Mouse (Mus musculus): ENCODE measurements around the gene Ubp1. TPM values are rescaled to one million over a fixed set of nuclear protein-coding genes. Genes with fewer than 3 reads are reported as not detected.

The Ubp1 gene
- polyA plus RNA-seq, 1 experiment from 2014 or later: 23.7 TPM

DNA sequence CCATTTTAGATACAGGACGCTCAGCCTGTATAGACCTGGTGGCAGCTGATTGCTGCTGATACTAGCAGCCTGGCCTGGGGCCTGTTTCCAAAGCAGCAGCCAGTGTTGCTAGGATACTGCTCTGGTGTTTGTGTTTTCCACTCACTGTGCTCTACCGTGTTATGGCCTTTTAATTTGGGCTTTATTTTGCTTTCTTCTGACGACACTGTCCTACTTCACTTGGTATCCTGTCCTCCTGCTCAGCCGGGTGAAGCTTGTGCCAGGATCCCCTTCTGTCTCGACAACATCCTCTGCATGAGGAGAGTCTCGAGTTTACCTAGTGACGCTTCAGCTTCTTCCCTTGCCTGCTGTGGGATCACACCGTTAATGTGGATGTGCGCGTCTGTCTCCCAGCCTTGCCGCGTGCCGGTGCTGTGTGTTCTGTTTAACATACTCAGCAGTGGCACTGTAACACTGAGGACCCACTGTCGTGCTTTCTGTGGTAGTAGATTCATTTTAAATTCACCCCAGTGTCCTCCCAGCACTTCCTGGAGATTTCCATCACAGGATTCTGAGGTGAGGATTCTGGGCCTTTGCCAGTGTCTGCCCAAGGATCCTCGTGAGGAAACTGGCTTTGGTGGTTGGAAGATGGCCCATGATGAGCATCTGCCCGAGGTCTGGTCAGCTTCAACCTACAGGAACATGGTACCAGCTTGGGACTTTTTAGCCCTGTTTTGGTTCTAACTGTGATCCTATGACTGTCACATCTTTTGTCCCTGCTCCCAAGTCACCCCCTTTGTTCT lies 50.6 kb downstream of the Ubp1 start:
- DNase-seq (ENCODE audit: low spot score) (peak; percentile 29), ATAC-seq (replicated peaks; ENCODE audit: low FRiP score, low read depth) (no peak; the same call in 1 of the 2 replicates)
- Histone ChIP-seq H3K27ac (no peak overlapping the region), H3K4me2 (ENCODE audit: low read length) (no peak overlapping the region), H3K9ac (ENCODE audit: low read depth, low read length) (no peak overlapping the region), H3K4me1 (replicated peaks; ENCODE audit: insufficient read depth, low read length) (0 out of 2 replicates have a peak, but pooled peaks cover 3% of the 10 kb centered on the region), H3K36me3 (ENCODE audit: insufficient read depth, low read length) (peaks cover 10% of the 10 kb centered on the region; the same call in 1 of the 2 replicates), H3K9me3 (replicated peaks; ENCODE audit: low read length) (no peaks in the 10 kb centered on the region), H3K4me3 (replicated peaks; ENCODE audit: low read depth, low read length) (no peak overlapping the region), H3K27me3 (ENCODE audit: insufficient read depth, low read length) (no peaks in the 10 kb centered on the region)
- 64% methylated on average over 16 of the region's 16 CpGs for WGBS
- TF ChIP-seq CTCF (IDR thresholded peaks at IDR 0.05; ENCODE audit: low read depth): no peak

DNA sequence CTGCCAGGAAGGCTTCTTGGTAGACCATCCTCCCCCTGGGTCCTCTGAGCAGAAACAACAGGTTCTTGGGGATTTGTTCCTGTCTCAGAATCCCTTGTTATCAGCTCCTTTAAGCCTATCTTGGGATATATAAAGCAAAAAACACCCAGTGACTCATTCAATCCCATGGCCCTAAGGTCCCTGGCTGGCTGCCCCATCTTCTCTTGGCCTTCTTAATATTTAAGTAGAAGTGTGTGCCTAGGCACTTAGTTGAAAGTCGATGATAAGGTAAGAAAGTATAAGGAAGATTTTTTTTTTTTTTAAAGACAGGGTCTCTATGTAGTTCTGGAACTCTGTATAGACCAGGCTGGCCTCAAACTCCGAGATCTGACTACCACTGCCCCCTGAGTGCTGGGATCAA lies 51.7 kb downstream of the Ubp1 start:
- Histone ChIP-seq H3K4me3 (replicated peaks; ENCODE audit: low read depth, low read length) (no peak overlapping the region), H3K4me1 (replicated peaks; ENCODE audit: insufficient read depth, low read length) (0 out of 2 replicates have a peak, but pooled peaks cover 3% of the 10 kb centered on the region), H3K27me3 (ENCODE audit: insufficient read depth, low read length) (no peaks in the 10 kb centered on the region), H3K9ac (ENCODE audit: low read depth, low read length) (no peak overlapping the region), H3K9me3 (replicated peaks; ENCODE audit: low read length) (no peaks in the 10 kb centered on the region), H3K36me3 (ENCODE audit: insufficient read depth, low read length) (peaks cover 4% of the 10 kb centered on the region; the same call in 1 of the 2 replicates), H3K4me2 (ENCODE audit: low read length) (no peak overlapping the region), H3K27ac (no peak overlapping the region)
- TF ChIP-seq CTCF (IDR thresholded peaks at IDR 0.05; ENCODE audit: low read depth): no peak
- WGBS: 87% methylated on average over 2 of the region's 2 CpGs
- DNase-seq (ENCODE audit: low spot score) (no peak), ATAC-seq (replicated peaks; ENCODE audit: low FRiP score, low read depth) (no peak)

DNA sequence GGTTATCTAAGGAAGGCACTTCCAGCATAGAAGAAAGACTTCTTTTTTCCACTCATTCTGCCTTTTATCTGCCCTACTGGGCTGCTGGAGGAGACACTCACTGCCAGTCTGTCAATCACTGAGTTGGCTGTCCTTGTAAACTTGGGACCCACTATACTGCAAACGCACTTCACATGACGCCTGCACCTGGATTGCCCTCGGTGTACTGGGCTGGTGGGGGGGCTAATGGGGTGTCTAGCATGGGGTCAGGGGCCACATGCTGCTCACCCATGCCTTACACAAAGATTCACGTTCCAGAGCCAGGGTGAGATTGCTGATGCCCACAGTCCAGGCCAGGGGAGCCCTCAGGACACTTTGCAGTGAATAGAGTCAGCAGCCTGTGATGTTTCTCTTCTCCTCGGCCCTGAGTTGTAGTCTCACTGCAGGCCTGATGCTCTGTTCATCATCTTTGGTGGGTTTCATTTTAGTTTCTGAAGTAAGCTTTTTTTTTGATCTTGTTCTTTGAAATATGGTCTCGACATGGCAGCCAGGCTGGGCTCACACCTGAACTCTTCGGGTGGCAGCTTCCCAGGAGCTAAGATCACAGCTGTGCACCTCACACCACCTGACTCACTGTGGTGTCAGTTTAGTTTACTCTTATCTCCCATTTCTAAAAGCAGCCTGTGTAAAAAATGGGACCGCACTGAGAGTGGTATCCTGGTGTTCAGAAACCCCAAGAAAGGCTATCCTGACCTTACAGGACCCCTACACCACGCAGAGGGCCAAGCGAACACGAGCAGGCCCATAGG lies 52.3 kb downstream of the Ubp1 start:
- Histone ChIP-seq H3K9ac (ENCODE audit: low read depth, low read length) (no peak overlapping the region), H3K4me1 (replicated peaks; ENCODE audit: insufficient read depth, low read length) (0 out of 2 replicates have a peak, but pooled peaks cover 3% of the 10 kb centered on the region), H3K27me3 (ENCODE audit: insufficient read depth, low read length) (no peaks in the 10 kb centered on the region), H3K9me3 (replicated peaks; ENCODE audit: low read length) (no peaks in the 10 kb centered on the region), H3K27ac (no peak overlapping the region), H3K36me3 (ENCODE audit: insufficient read depth, low read length) (peaks cover 4% of the 10 kb centered on the region; the same call in 1 of the 2 replicates), H3K4me3 (replicated peaks; ENCODE audit: low read depth, low read length) (no peak overlapping the region), H3K4me2 (ENCODE audit: low read length) (no peak overlapping the region)
- DNase-seq (ENCODE audit: low spot score): no peak
- ATAC-seq (replicated peaks; ENCODE audit: low FRiP score, low read depth): no peak
- TF ChIP-seq CTCF (IDR thresholded peaks at IDR 0.05; ENCODE audit: low read depth): no peak
- 70% methylated on average over 11 of the region's 11 CpGs for WGBS

DNA sequence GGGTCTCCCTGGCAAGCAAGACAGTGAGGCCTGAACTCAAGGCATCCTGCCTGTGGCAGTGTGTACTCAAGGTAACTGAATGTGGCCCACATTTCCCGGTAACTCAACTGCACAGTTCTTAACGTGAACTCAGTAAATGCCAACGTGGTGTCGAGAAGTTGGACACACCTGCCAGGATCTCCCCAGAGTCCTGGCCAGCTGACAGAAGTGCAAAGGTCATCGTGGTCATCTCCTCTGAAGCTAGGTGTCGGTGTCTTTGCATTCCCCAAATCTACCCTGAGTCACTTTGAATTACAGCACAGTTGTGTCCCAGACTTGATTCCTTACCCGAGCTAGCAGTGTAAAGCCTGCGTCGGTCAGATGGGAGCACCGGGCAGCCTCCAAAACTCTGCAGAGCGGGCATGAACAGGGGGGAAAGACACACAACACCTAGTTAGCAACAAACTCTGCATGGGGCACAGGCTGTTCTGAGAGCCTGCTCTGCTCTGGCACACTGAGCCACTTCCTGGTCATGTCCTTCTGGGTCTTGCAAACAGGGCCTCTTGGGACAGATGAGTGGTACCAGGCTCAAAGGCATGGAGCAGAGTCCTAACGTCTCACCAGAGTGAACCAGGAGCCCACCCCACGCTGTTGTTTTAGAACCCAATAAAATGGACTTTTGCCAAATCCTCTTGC lies 54.3 kb downstream of the Ubp1 start:
- Histone ChIP-seq H3K4me2 (ENCODE audit: low read length) (no peak overlapping the region), H3K9me3 (replicated peaks; ENCODE audit: low read length) (no peaks in the 10 kb centered on the region), H3K36me3 (ENCODE audit: insufficient read depth, low read length) (no peaks in the 10 kb centered on the region), H3K27me3 (ENCODE audit: insufficient read depth, low read length) (no peaks in the 10 kb centered on the region), H3K27ac (no peak overlapping the region), H3K9ac (ENCODE audit: low read depth, low read length) (no peak overlapping the region), H3K4me1 (replicated peaks; ENCODE audit: insufficient read depth, low read length) (0 out of 2 replicates have a peak, but pooled peaks cover 3% of the 10 kb centered on the region), H3K4me3 (replicated peaks; ENCODE audit: low read depth, low read length) (no peak overlapping the region)
- ATAC-seq (replicated peaks; ENCODE audit: low FRiP score, low read depth) (no peak), DNase-seq (ENCODE audit: low spot score) (no peak)
- TF ChIP-seq CTCF (IDR thresholded peaks at IDR 0.05; ENCODE audit: low read depth): no peak
- WGBS: 69% methylated on average over 13 of the region's 13 CpGs

DNA sequence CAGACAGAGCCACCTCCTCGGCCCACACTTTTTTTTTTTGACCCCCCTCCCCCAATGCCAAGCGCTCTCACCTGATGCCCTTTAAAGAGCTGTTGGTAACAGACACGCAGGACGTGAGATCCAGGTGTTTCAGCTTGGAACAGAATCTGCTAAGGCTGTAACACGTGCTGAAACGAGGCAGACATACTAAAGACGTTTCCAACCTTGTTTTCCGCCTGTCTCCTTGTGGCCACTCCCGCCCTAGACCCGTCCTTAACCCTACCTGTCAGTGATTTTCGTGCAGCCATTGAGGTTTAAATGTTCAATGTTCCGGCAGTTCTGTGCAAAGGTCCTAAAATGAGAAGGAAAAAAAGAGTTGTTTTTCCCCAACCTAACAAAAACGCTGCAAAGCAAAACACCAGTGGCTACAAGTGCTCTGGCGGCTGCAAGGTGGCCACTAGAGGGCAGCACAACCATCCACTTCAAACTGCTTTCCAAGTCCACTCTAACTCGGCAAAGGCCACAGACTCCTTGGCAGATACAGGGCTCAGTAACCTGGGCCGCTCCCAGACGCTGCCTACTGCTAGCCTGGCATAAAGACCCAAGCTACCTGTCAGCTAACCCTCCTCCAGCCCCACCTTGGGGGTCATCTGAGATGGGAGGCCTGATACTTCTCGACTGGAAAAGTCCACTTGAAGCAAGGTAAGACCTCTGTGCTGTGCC lies 60.0 kb downstream of the Ubp1 start:
- TF ChIP-seq CTCF (IDR thresholded peaks at IDR 0.05; ENCODE audit: low read depth): peak; percentile 96
- peak overlapping the region; percentile 57 for H3K4me2 ChIP-seq (ENCODE audit: low read length)
- ATAC-seq (replicated peaks; ENCODE audit: low FRiP score, low read depth): peak; percentile 73
- H3K4me3 ChIP-seq (replicated peaks; ENCODE audit: low read depth, low read length): no peak overlapping the region
- H3K9me3 ChIP-seq (replicated peaks; ENCODE audit: low read length): no peaks in the 10 kb centered on the region
- WGBS: 20% methylated on average over 18 of the region's 18 CpGs
- H3K4me1 ChIP-seq (replicated peaks; ENCODE audit: insufficient read depth, low read length): no peaks in the 10 kb centered on the region
- no peaks in the 10 kb centered on the region for H3K27me3 ChIP-seq (ENCODE audit: insufficient read depth, low read length)
- H3K9ac ChIP-seq (ENCODE audit: low read depth, low read length): peak overlapping the region; percentile 28; the same call in 1 of the 2 replicates
- DNase-seq (ENCODE audit: low spot score): peak; percentile 92
- no peaks in the 10 kb centered on the region for H3K36me3 ChIP-seq (ENCODE audit: insufficient read depth, low read length)
- H3K27ac ChIP-seq: no peak overlapping the region
